20 mouse cellular contexts compared by ENCODE assay signal in genomic region chr6:41176034-41176433, GRCm38 (mm10).
"Had no signal": no experiment of that assay in that cellular context is flagged by ENCODE, and none has a peak within 500 bp of the region (broad histone marks: within the 10 kb centered on the region; RNA-seq: fewer than 3 reads in every experiment).

No protein-coding gene starts in this region.

- H3K9me3 ChIP-seq: liver, embryonic 13.5 days; liver, embryonic 15.5 days; megakaryocyte, embryonic 14.5 days; midbrain, embryonic 10.5 days; midbrain, embryonic 12.5 days; neural tube, embryonic 13.5 days; neural tube, embryonic 15.5 days had no signal

- H3K9ac ChIP-seq: liver, embryonic 13.5 days; liver, embryonic 15.5 days; lung, embryonic 14.5 days; midbrain, embryonic 12.5 days; neural tube, embryonic 13.5 days; neural tube, embryonic 15.5 days had no signal

- H3K4me2 ChIP-seq: liver, embryonic 13.5 days; liver, embryonic 15.5 days; lung, embryonic 14.5 days; midbrain, embryonic 12.5 days; neural tube, embryonic 13.5 days; neural tube, embryonic 15.5 days had no signal

- H3K27ac ChIP-seq: liver, embryonic 13.5 days; liver, embryonic 15.5 days; midbrain, embryonic 10.5 days; midbrain, embryonic 12.5 days; neural tube, embryonic 13.5 days; neural tube, embryonic 15.5 days had no signal

- H3K4me3 ChIP-seq: liver, embryonic 13.5 days; liver, embryonic 15.5 days; megakaryocyte, embryonic 14.5 days; midbrain, embryonic 10.5 days; midbrain, embryonic 12.5 days; myocyte; neural tube, embryonic 13.5 days; neural tube, embryonic 15.5 days had no signal

- DNase-seq: liver, embryonic 13.5 days; lung, embryonic 14.5 days; lung, postnatal 4 days; midbrain, embryonic 14.5 days; retina, postnatal 1 day; right cerebral cortex, adult 18-20 months; right cerebral cortex, postnatal 25 days; right cerebral cortex, postnatal 4 days; spleen, adult 18-20 months; thymus, adult 2 months; thymus, postnatal 25 days; thymus, postnatal 4 days had no signal

- H3K4me1 ChIP-seq: midbrain, embryonic 10.5 days; midbrain, embryonic 12.5 days; neural tube, embryonic 13.5 days; neural tube, embryonic 15.5 days had no signal

- H3K27me3 ChIP-seq: liver, embryonic 13.5 days; liver, embryonic 15.5 days; megakaryocyte, embryonic 14.5 days; midbrain, embryonic 12.5 days; neural tube, embryonic 13.5 days; neural tube, embryonic 15.5 days had no signal

- H3K36me3 ChIP-seq: liver, embryonic 13.5 days; liver, embryonic 15.5 days; midbrain, embryonic 10.5 days; midbrain, embryonic 12.5 days; neural tube, embryonic 13.5 days; neural tube, embryonic 15.5 days had no signal

- ATAC-seq: midbrain, embryonic 16.5 days had no signal
